ENCODE assay signal across 29 mouse cellular contexts in the genomic region with DNA sequence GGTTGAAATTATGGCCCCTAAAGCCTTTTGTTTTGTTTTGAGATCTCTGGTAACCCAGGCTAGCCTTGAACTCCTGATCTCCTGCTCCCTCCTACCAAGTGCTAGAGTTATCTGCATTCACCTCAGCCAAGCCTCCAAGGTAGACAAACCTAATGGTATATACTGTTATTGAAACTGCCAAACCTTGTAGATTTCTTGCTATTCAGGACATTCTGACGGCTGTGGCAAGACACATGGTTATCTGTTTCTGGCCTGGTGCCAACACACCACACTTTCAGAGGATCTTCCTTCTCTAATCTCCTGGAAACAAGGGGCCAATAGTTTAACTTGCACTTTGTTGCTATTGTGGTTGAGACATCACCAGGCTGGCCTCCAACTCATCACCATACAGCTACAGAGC. TPM values are rescaled to one million over a fixed set of nuclear protein-coding genes. Genes with fewer than 3 reads are reported as not detected.
DNase-seq lines count a peak whose midpoint lies in the region; ATAC-seq lines count a peak whose summit lies in the region.
"Had no signal": no experiment of that assay in that cellular context is flagged by ENCODE, and none has a peak within 500 bp of the region (broad histone marks: within the 10 kb centered on the region; RNA-seq: fewer than 3 reads in every experiment).

No protein-coding gene starts in this region.

- H3K4me1 ChIP-seq in heart, embryonic 11.5 days (ENCODE audit: control insufficient read depth, insufficient read depth, low read length): no peaks in the 10 kb centered on the region
- no peaks in the 10 kb centered on the region for H3K4me1 ChIP-seq in midbrain, embryonic 15.5 days
- H3K4me1 ChIP-seq: embryonic facial prominence, embryonic 10.5 days; embryonic facial prominence, embryonic 13.5 days; forebrain, embryonic 13.5 days; heart, embryonic 12.5 days; heart, embryonic 15.5 days; hindbrain, embryonic 10.5 days; hindbrain, embryonic 13.5 days; intestine, embryonic 15.5 days had no signal

- H3K9ac ChIP-seq in heart, embryonic 11.5 days (ENCODE audit: low read depth, low read length): no peak overlapping the region
- H3K9ac ChIP-seq in midbrain, embryonic 15.5 days: no peak overlapping the region
- H3K9ac ChIP-seq: embryonic facial prominence, embryonic 13.5 days; forebrain, embryonic 13.5 days; heart, embryonic 12.5 days; heart, embryonic 15.5 days; hindbrain, embryonic 13.5 days; intestine, embryonic 15.5 days had no signal

- H3K4me2 ChIP-seq in heart, embryonic 11.5 days: no peak overlapping the region
- no peak overlapping the region for H3K4me2 ChIP-seq in midbrain, embryonic 15.5 days
- H3K4me2 ChIP-seq: embryonic facial prominence, embryonic 13.5 days; forebrain, embryonic 13.5 days; heart, embryonic 12.5 days; heart, embryonic 15.5 days; hindbrain, embryonic 13.5 days; intestine, embryonic 15.5 days had no signal

- peak; percentile 25 for DNase-seq in heart, adult 11 months
- DNase-seq in 416B (ENCODE audit: low read depth): peak; percentile 6
- peak; percentile 70 for DNase-seq in MEL-GATA-1-ER (ENCODE audit: extremely low read depth, low read depth)
- no peak for DNase-seq in left cerebral cortex, adult 11 months (ENCODE audit: low spot score)
- DNase-seq: adrenal gland, postnatal 10 days; adrenal gland, postnatal 36 days; cerebellum, adult 18-20 months; cerebellum, adult 9-11 months; cerebellum, postnatal 36 days; embryo, embryonic 11 days; gastrocnemius, postnatal 10 days; gastrocnemius, postnatal 36 days; heart, postnatal 10 days; heart, postnatal 36 days had no signal

- peaks cover 13% of the 10 kb centered on the region for H3K9me3 ChIP-seq in heart, embryonic 11.5 days (replicated peaks; ENCODE audit: control insufficient read depth, low read length)
- peaks cover 8% of the 10 kb centered on the region for H3K9me3 ChIP-seq in midbrain, embryonic 15.5 days
- H3K9me3 ChIP-seq: intestine, embryonic 15.5 days had no signal

- 48% methylated on average over 1 of the region's 1 CpGs for WGBS in heart, embryonic 11.5 days (ENCODE audit: insufficient replicate concordance)
- WGBS in midbrain, embryonic 15.5 days: 64% methylated on average over 1 of the region's 1 CpGs

- no peak for ATAC-seq in heart, embryonic 11.5 days (replicated peaks; ENCODE audit: insufficient number of reproducible peaks, low FRiP score, low TSS enrichment)
- ATAC-seq in midbrain, embryonic 15.5 days (replicated peaks): no peak
- ATAC-seq: CD4-positive, CD25-positive, alpha-beta regulatory T cell, adult 4 months; forebrain, embryonic 13.5 days; forebrain, embryonic 16.5 days; hindbrain, embryonic 16.5 days; intestine, embryonic 15.5 days; Patski had no signal

- H3K27ac ChIP-seq in heart, embryonic 11.5 days (ENCODE audit: low read depth, low read length): no peak overlapping the region
- no peak overlapping the region for H3K27ac ChIP-seq in midbrain, embryonic 15.5 days
- H3K27ac ChIP-seq: embryonic facial prominence, embryonic 10.5 days; embryonic facial prominence, embryonic 13.5 days; forebrain, embryonic 13.5 days; heart, embryonic 15.5 days; hindbrain, embryonic 10.5 days; hindbrain, embryonic 13.5 days; intestine, embryonic 15.5 days had no signal

- no peak overlapping the region for H3K4me3 ChIP-seq in heart, embryonic 11.5 days (ENCODE audit: low read depth, low read length)
- no peak overlapping the region for H3K4me3 ChIP-seq in midbrain, embryonic 15.5 days
- H3K4me3 ChIP-seq: embryonic facial prominence, embryonic 10.5 days; embryonic facial prominence, embryonic 13.5 days; erythroblast, embryonic 14.5 days; forebrain, embryonic 13.5 days; heart, embryonic 12.5 days; heart, embryonic 15.5 days; hindbrain, embryonic 10.5 days; hindbrain, embryonic 13.5 days; intestine, embryonic 15.5 days had no signal

- no peaks in the 10 kb centered on the region for H3K27me3 ChIP-seq in heart, embryonic 11.5 days (ENCODE audit: control insufficient read depth, insufficient read depth, low read length)
- H3K27me3 ChIP-seq in midbrain, embryonic 15.5 days (replicated peaks): no peaks in the 10 kb centered on the region
- H3K27me3 ChIP-seq: embryonic facial prominence, embryonic 13.5 days; forebrain, embryonic 13.5 days; heart, embryonic 12.5 days; heart, embryonic 15.5 days; hindbrain, embryonic 13.5 days; intestine, embryonic 15.5 days; Patski had no signal

- no peaks in the 10 kb centered on the region for H3K36me3 ChIP-seq in heart, embryonic 11.5 days (ENCODE audit: control insufficient read depth, insufficient read depth, low read length)
- no peaks in the 10 kb centered on the region for H3K36me3 ChIP-seq in midbrain, embryonic 15.5 days (replicated peaks)
- H3K36me3 ChIP-seq: embryonic facial prominence, embryonic 10.5 days; embryonic facial prominence, embryonic 13.5 days; heart, embryonic 12.5 days; heart, embryonic 15.5 days; hindbrain, embryonic 10.5 days; hindbrain, embryonic 13.5 days; intestine, embryonic 15.5 days had no signal

RNA-seq across cellular contexts. Expression of a gene that starts 24.0 kb away (rescaled TPM):
- 4.7 and 5.3 TPM in 2 replicates for polyA plus RNA-seq in heart, embryonic 11.5 days (2014; fragmentation: Nextera tagmentation; extraction: Ambion mirVana)
- 2.4 and 2.7 TPM in 2 replicates for polyA plus RNA-seq in midbrain, embryonic 15.5 days (2015; fragmentation: Nextera tagmentation; extraction: Ambion mirVana)
- polyA plus RNA-seq: erythroblast, embryonic 14.5 days had no signal
